Mouse (Mus musculus) adrenal gland, postnatal 14 days (tissue): ENCODE measurements around the gene Gm14410. TPM values are rescaled to one million over a fixed set of nuclear protein-coding genes. Genes with fewer than 3 reads are reported as not detected.
"Not testable (repeated sequence)": the region's sequence is repeated elsewhere in the genome, so short reads cannot be mapped to it uniquely, and the experiment has no call there.

Experiments
- DNase-seq: peaks from one replicate; pipeline ENCODE4 v3.0.0; 2021; ENCODE audit warnings: mixed read lengths
- long read RNA-seq, 2 experiments: library from polyadenylated mRNA; stranded (forward); transcript quantifications; one replicate each; pipeline ENCODE4 v2.0.0; 2021
- total RNA-seq: library from RNA; stranded (reverse); gene quantifications from 2 replicates; pipeline ENCODE4 v1.2.3, GENCODE M21; 2021

Gm14410 gene
- total RNA-seq: 34.8 and 35.8 TPM in 2 replicates
- long read RNA-seq, experiment 1, transcript Gm14410-201 (4 exons, 912 nt): major isoform, 16 of 26 reads
- long read RNA-seq, experiment 1, partial matches to known transcripts: 2 of 26 reads
- long read RNA-seq, experiment 1, other reads (novel, unspliced or antisense): 8 of 26 reads
- long read RNA-seq, experiment 2, transcript Gm14410-201 (4 exons, 912 nt): major isoform, 8 of 19 reads
- long read RNA-seq, experiment 2, partial matches to known transcripts: 2 of 19 reads
- long read RNA-seq, experiment 2, other reads (novel, unspliced or antisense): 9 of 19 reads

DNA sequence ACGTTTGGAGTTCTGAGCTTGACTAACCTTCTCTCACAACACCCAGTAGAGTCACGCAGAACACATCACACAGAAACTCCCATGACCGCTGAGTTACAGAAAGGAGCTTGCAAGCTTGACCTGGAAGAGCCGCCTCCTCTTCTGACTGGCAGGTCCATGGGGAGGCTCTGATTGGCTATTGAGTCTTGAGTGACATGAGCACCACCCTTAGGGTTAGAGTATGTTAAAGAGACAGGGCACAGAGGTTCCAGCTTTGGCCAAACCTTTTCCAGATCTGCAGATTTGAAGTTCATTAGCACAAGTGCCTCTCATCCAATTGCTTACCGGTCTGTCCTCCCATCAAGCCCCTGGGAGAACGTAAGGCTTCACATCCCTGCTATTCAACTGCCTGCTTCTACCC, at the start of gene Gm14410:
TSS of gene Gm14410 (minus strand) at position 81 of the 400 bp plus-strand sequence.
- peak; percentile 89 for DNase-seq

DNA sequence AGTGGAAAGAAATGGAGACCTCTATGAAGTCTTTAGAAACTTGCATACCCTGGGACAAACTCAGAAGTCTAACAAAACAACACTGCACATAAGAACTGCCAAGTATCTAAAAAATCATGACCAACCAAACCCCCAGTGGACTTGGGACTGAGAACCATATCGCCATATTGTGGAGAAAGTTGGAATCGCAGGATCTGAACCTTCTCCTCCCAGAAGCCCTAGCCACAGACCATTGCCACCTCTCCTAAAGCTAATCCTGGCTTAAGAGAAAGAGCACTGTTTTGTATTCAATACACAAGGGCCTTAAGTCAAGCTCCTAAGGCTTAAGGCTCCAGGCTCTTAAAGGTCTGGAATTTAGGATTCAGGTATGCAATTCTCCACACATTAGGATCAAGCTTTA, 41.2 kb upstream of the Gm14410 start:
- DNase-seq: not testable (repeated sequence)

DNA sequence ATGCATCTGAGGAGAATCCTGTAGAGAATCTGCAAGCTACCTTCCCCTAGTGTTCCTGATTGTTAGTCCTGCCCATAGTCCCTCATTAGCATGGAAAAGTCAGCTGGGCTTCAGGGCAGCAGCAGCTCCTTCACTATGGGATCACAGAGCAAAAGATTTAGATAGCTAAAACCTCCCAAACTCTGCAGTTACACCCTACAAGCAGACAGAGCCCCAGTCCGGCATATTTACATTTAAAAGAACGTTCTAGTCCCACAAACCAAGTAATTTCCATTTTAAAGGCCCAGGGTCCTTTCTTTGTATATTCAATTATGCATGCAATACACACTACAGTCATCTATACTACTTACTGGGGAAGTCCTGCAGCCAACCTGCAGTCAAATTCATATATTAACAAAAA, 24.2 kb upstream of the Gm14410 start:
- DNase-seq: not testable (repeated sequence)

DNA sequence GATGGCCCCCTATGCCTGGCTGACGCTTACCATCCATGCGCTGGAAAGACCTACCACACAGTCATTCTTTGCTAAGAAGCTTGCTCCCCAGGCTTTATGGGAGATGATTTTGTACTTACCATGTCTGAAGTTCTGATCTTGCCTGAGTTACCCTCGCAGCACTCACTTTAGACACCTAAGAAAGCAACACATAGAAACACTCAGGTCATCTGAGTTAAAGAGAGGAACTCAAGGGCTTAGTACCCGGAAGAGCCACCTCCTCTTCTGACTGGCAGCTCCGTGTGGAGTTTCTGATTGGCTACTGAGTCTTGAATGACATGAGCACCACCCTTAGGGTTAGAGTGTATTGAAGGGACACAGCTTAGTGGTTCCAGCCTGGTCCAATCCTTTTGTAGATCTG, 33.5 kb downstream of the Gm14410 start:
- DNase-seq: not testable (repeated sequence)

Other genes with a start within 250 kb of the Gm14410 start
- gene Gm14419, start 205.5 kb downstream of the Gm14410 start, total RNA-seq: 29.4 and 30.4 TPM in 2 replicates
- 0.37 and 1.1 TPM in 2 replicates for gene Gm14401, start 132.1 kb downstream of the Gm14410 start, total RNA-seq
- 0.64 and 1.2 TPM in 2 replicates for gene Gm14409, start 60.6 kb upstream of the Gm14410 start, total RNA-seq
- 1.3 and 1.7 TPM in 2 replicates for gene Gm14412, start 117.9 kb upstream of the Gm14410 start, total RNA-seq
- 16.2 and 19.2 TPM in 2 replicates for gene Gm14418, start 191.9 kb upstream of the Gm14410 start, total RNA-seq